Mouse (Mus musculus) megakaryocyte, embryonic 14.5 days (primary cell): ENCODE data around the gene Gm13271. TPM values are rescaled to one million over a fixed set of nuclear protein-coding genes. Genes with fewer than 3 reads are reported as not detected.
"Not testable (repeated sequence)": the region's sequence is repeated elsewhere in the genome, so short reads cannot be mapped to it uniquely, and the experiment has no call there.

Experiments used
- H3K27me3 ChIP-seq: replicated peaks from 2 replicates; pipeline ENCODE3; 2012; ENCODE audit warnings: inconsistent platforms
- H3K36me3 ChIP-seq: replicated peaks from 2 replicates; pipeline ENCODE3; 2012; ENCODE audit warnings: low read length, inconsistent platforms, mixed read lengths
- H3K4me1 ChIP-seq: 2 replicates; pipeline ENCODE4 v1.6.1; 2012; ENCODE audit warnings: inconsistent platforms
- H3K4me3 ChIP-seq: replicated peaks from 2 replicates; pipeline ENCODE3; 2012; ENCODE audit warnings: moderate library complexity, mild to moderate bottlenecking, inconsistent platforms
- H3K9me3 ChIP-seq: 2 replicates; pipeline ENCODE4 v1.6.1; 2012; ENCODE audit warnings: inconsistent platforms
- FLI1 ChIP-seq: IDR thresholded peaks from 2 replicates; pipeline ENCODE4 v1.6.1; 2012; ENCODE audit warnings: low read length, inconsistent platforms, mixed read lengths
- GATA1 ChIP-seq: IDR thresholded peaks from 3 replicates; pipeline ENCODE4 v1.6.1; 2012; ENCODE audit warnings: mixed read lengths, low read length, inconsistent platforms, borderline replicate concordance
- polyA plus RNA-seq: library from polyadenylated mRNA; stranded (reverse); fragments of >175 nt; gene quantifications from 2 replicates; pipeline ENCODE4 v1.2.3, GENCODE M21; 2012; ENCODE audit warnings: low replicate concordance; ENCODE audit not compliant: insufficient read depth

The Gm13271 gene
- polyA plus RNA-seq, 1 experiment, result not detected

DNA sequence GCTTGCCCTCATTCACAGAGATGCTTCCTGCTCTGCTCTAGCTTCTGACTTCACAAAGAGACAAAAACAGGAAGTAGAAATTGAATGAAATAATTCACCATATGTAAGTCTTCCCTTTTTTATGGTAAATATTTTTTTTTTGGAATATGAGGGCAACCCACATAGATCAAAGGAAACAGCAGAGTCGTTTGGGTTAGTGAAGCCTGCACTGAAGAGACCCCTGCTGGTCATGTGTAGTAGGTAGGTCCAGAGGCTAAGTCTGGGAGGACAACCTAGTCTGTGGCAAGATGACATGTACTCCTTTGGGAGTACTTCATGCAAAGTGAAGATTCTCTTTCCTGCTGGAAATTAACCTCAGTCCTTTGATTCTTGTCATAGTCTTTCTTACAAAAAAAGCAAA lies 27.3 kb upstream of the Gm13271 start:
- peaks cover 28% of the 10 kb centered on the region for H3K4me1 ChIP-seq
- H3K9me3 ChIP-seq, result no peaks in the 10 kb centered on the region
- H3K36me3 ChIP-seq, result no peaks in the 10 kb centered on the region
- peak overlapping the region; percentile 89 for H3K4me3 ChIP-seq
- no peak for TF ChIP-seq GATA1
- TF ChIP-seq FLI1, result no peak
- no peaks in the 10 kb centered on the region for H3K27me3 ChIP-seq

DNA sequence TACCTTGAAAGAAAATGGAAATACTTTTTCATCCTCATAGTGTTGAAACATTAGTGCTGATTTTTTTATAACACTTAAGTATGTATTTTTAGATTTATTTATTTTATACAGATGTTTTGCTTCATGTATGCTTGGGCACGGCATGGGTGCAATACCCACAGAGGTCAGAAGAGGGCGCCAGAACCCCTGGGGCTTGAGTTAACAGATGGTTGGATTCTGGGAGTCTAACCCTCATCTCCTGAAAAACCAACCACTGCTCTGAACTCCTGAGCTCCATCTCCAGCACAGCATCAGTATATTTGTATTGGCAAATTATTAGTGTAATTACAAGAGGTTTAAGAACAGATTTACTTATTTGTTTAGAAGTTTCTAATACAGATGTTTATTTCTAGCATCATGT lies 16.2 kb upstream of the Gm13271 start:
- peaks cover 6% of the 10 kb centered on the region for H3K27me3 ChIP-seq
- H3K4me3 ChIP-seq, result no peak overlapping the region
- no peaks in the 10 kb centered on the region for H3K36me3 ChIP-seq
- TF ChIP-seq FLI1 (no peak), GATA1 (no peak)
- no peaks in the 10 kb centered on the region for H3K9me3 ChIP-seq
- H3K4me1 ChIP-seq, result peaks cover 16% of the 10 kb centered on the region

DNA sequence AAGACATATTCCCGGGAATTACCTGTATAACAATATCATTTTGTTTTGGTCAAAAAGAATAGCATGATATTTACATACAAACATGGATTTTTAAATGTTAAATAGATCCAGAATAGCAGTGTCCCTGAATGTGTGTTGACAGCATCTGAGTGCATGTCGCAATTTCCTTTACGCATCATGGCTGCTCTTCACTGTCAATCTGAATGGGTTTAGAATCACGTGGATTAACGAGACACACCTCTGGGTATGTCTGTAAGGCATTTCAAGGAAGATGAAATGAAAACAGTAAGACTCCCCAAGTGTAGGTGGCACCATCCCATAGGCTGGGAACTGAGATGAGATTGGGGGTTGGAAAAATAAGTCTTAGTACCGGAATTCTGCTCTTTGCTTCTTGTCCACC lies 15.6 kb upstream of the Gm13271 start:
- Histone ChIP-seq H3K4me3 (no peak overlapping the region), H3K27me3 (peaks cover 6% of the 10 kb centered on the region), H3K36me3 (no peaks in the 10 kb centered on the region), H3K9me3 (no peaks in the 10 kb centered on the region), H3K4me1 (peaks cover 16% of the 10 kb centered on the region)
- no peak for TF ChIP-seq FLI1
- TF ChIP-seq GATA1, result no peak

DNA sequence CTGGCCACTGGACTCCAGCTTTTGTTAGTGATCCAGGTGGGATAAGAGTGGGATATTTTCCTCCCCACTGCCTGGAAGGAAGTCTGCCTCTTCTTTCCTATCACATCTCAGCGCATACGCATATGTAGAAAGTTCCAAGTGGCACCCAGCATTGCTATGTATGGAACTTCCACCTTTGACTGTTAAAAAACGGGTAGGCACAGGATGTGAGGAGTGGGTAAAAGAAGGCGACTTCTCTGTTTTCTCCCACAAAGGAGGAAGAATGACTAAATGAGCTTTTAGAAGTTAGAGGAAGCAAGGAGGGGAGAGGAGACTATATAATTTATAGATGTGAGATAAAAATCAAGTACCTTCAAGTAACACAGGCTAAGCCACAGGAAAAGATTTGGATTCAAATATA lies 13.2 kb upstream of the Gm13271 start:
- peaks cover under 1% of the 10 kb centered on the region for H3K27me3 ChIP-seq
- no peaks in the 10 kb centered on the region for H3K9me3 ChIP-seq

DNA sequence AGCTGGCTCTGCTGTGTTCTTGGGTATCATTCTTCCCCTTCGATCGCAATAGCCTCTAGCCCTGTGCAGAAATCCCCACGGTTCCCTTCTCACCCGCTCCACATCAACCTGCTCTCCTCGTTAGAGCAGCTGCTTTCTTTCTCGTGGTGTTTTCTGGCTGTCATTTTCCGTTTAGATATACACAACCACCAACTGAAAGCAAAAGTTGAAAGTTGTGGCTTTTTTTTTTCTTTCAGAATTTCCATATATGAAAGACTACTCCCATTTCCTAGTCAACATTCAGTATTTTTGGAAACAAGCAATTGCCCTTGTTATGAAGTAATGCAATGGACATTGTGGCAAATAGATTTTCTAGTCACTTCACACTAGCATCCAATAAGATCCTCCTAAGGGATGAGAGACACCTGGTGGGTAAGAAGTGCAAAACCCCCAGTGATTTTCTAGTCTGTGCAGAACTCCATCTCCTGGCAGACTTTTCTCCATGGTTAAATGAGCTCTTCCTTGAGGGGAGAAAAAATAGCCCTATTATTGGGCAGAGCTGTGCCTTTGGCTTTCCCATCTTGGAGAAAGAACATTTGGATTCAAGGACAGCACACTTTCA lies 11.8 kb upstream of the Gm13271 start:
- Histone ChIP-seq H3K27me3 (peaks cover 2% of the 10 kb centered on the region), H3K9me3 (no peaks in the 10 kb centered on the region), H3K4me3 (peak overlapping the region; percentile 12), H3K36me3 (no peaks in the 10 kb centered on the region), H3K4me1 (peaks cover 19% of the 10 kb centered on the region)
- TF ChIP-seq GATA1 (no peak), FLI1 (no peak)

More for the DNA sequence above, 13.2 kb upstream of the Gm13271 start:
- Histone ChIP-seq H3K4me3 (no peak overlapping the region), H3K36me3 (no peaks in the 10 kb centered on the region), H3K4me1 (peaks cover 19% of the 10 kb centered on the region)
- TF ChIP-seq FLI1, result no peak

DNA sequence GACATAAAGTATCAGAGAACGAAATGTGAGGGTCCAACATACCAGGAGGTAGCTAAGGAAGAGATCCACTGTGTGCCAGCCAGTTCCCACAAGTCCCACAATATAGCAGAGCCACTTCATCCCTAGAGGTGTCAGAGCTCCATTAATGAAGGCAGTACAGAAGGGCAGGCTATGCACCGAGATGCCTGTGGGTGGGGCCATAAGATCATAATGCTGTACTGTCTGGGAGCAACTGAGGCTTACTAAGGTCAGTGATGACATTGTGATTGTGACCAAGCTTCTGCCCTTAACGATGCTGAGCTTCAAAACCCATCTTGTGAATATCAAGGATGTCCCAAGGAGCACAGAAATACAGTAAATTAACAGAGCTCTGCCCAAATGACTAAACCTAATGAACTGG lies 10.5 kb upstream of the Gm13271 start:
- TF ChIP-seq GATA1 (no peak), FLI1 (no peak)
- no peaks in the 10 kb centered on the region for H3K9me3 ChIP-seq
- H3K4me3 ChIP-seq, result no peak overlapping the region
- H3K36me3 ChIP-seq, result no peaks in the 10 kb centered on the region
- H3K4me1 ChIP-seq, result peaks cover 16% of the 10 kb centered on the region
- H3K27me3 ChIP-seq, result peaks cover 5% of the 10 kb centered on the region

DNA sequence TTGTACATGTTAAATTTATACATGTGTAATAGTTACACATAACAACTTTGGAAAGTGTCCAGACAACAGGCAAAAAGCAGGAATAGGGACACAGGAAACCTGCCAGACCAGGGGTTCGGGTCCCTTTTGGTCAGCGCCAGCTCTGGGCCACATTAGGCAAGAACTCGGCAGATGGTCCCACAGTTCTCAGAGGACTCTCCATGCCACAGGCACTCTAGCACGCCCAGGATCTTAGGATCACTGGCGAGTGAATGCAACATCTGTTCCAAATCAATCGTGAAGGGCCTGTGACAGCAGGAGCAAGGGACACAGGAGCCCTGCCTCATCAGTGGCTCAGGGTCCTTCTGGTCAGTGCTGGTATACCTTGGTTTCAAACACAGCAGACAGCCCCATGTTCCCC lies 4.7 kb upstream of the Gm13271 start:
- Histone ChIP-seq H3K36me3 (no peaks in the 10 kb centered on the region), H3K27me3 (peaks cover 5% of the 10 kb centered on the region), H3K9me3 (no peaks in the 10 kb centered on the region), H3K4me3 (no peak overlapping the region), H3K4me1 (no peaks in the 10 kb centered on the region)
- TF ChIP-seq GATA1, result no peak
- no peak for TF ChIP-seq FLI1

DNA sequence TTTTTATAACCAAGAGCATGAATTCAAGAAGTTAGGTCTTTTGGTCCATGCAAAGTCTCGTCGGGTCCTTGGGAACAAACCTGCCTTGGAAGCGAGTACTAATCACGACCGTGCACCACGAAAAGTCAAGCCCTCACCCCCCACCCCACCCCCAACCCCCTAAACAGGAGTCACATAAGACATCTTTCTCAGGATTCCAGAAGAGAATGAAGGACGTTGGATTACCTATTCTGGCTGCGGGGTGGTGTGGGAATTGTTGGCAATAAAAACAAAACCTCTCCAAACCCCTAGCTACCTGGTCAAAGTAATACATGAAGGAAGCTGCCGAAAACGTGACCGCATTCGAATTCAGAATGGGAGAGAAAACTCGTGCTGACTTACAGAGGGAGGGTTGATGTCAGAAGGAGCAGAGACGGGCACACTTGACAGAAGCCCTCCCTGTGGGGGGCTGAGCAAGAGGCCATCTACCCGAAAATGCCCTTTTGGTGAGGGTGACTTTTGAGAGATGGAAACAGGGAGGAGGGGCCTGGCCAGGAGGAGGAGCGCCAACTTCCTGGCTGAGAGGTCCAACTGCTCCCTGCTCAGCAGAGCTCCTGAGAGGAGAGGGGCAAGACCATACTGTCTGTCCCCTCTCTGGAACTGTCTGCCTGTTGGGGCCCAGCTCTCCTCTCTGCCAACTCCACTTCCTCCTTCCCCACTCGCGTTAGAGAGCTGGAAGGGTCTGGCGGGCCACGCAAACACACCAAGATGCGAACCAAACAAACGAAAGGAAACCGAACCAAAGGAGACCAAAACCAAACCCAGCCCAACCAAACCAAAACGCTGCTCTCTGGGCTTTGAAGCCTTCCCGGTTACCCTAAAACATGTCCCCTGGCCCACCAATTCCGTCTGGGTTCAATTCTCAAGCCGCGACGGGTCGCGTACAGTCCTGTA lies 2.2 kb downstream of the Gm13271 start:
- not testable (repeated sequence) for H3K27me3 ChIP-seq, H3K9me3 ChIP-seq, H3K4me3 ChIP-seq, H3K4me1 ChIP-seq, H3K36me3 ChIP-seq

DNA sequence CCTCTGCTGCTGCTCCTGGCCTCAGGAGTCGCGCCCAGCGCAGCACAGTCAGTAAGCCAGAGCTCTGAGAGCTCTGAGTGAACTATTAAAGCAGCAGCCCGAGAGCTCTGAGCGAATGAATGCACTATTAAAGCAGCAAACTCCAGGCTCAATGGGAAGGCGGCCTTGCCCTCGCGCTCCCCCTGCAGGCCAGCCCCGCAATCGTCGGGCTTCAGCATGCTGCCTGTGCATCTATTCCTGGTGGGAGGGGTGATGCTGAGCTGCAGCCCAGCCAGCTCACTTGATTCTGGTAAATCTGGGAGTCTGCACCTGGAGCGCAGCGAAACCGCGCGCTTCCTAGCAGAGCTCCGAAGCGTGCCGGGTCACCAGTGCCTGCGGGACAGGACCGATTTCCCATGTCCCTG lies 3.0 kb downstream of the Gm13271 start:
- H3K9me3 ChIP-seq, H3K4me3 ChIP-seq: not testable (repeated sequence)

DNA sequence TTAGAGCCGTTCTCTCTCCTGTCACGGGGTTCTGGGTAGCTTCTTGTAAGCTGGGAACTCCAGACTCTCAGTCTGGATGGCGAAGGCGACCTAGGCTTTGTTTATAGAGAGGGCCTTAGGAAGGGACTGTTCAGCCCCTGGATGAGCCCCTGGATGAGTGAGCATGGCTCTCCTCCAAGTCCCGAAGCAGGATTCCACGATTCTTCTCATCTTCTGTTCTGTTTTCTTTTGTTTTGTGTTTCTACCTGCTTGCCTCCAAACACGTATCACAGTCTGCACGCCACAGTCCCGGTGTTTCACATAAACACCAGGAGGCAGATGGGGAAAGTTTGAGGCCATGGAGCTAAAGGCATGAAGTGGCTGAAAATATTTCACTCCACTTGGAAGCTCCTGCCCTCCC lies 4.1 kb downstream of the Gm13271 start:
- H3K4me1 ChIP-seq, H3K27me3 ChIP-seq, H3K36me3 ChIP-seq, H3K4me3 ChIP-seq, H3K9me3 ChIP-seq: not testable (repeated sequence)

More for the DNA sequence above, 3.0 kb downstream of the Gm13271 start:
- not testable (repeated sequence) for H3K4me1 ChIP-seq, H3K36me3 ChIP-seq, H3K27me3 ChIP-seq

DNA sequence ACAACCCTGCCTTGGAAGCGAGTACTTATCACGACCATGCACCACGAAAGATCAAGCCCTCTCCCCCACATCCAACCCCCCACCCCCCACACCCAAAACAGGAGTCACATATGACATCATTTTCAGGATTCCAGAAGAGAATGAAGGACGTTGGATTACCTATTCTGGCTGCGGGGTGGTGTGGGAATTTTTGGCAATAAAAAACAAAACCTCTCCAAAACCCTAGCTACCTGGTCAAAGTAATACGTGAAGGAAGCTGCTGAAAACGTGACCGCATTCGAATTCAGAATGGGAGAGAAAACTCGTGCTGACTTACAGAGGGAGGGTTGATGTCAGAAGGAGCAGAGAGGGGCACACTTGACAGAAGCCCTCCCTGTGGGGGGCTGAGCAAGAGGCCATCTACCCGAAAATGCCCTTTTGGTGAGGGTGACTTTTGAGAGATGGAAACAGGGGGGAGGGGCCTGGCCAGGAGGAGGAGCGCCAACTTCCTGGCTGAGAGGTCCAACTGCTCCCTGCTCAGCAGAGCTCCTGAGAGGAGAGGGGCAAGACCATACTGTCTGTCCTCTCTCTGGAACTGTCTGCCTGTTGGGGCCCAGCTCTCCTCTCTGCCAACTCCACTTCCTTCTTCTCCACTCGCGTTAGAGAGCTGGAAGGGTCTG lies 5.1 kb downstream of the Gm13271 start, which contains the start of gene Gm13283:
Gene Gm13283 (plus strand): TSS at position 510 of the 659 bp plus-strand sequence.
- H3K36me3 ChIP-seq, H3K27me3 ChIP-seq, H3K4me3 ChIP-seq, H3K4me1 ChIP-seq, H3K9me3 ChIP-seq: not testable (repeated sequence)

DNA sequence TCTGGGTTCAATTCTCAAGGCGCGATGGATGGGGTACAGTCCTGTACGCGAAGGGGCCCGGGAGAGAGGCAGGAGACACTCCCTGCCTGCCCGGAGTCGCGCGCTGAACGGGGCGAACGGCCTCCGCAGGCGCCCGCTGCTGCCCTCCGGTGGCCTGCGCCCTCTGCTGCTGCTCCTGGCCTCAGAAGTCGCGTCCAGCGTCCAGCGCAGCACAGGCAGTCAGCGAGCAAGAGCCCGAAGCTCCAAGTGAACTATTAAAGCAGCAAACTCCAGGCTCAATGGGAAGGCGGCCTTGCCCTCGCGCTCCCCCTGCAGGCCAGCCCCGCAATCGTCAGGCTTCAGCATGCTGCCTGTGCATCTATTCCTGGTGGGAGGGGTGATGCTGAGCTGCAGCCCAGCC lies 5.8 kb downstream of the Gm13271 start:
- not testable (repeated sequence) for H3K4me1 ChIP-seq, H3K36me3 ChIP-seq, H3K27me3 ChIP-seq, H3K9me3 ChIP-seq, H3K4me3 ChIP-seq

DNA sequence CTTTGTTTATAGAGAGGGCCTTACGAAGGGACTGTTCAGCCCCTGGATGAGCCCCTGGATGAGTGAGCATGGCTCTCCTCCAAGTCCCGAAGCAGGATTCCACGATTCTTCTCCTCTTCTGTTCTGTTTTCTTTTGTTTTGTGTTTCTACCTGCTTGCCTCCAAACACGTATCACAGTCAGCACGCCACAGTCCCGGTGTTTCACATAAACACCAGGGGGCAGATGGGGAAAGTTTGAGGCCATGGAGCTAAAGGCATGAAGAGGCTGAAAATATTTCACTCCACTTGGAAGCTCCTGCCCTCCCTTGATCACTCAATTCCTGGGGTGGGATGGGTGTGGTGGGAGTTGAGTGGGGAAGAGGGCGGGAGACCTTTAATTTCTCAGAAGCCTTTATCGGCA lies 7.1 kb downstream of the Gm13271 start:
- not testable (repeated sequence) for H3K27me3 ChIP-seq, H3K4me1 ChIP-seq, H3K4me3 ChIP-seq, H3K36me3 ChIP-seq, H3K9me3 ChIP-seq

DNA sequence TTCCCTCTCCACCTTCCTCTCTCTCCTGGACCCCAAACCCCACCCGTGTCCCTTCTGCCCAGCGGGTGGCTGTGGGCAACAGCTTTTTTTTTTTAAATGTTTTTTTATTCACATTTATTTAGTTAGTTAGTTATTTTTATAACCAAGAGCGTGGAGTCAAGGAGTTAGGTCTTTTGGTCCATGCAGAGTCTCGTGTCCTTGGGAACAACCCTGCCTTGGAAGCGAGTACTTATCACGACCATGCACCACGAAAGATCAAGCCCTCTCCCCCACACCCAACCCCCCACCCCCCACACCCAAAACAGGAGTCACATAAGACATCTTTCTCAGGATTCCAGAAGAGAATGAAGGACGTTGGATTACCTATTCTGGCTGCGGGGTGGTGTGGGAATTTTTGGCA lies 7.7 kb downstream of the Gm13271 start:
- not testable (repeated sequence) for H3K36me3 ChIP-seq, H3K27me3 ChIP-seq, H3K4me3 ChIP-seq

More for the DNA sequence above, 7.7 kb downstream of the Gm13271 start:
- H3K4me1 ChIP-seq, H3K9me3 ChIP-seq: not testable (repeated sequence)
